Mouse (Mus musculus) brain, adult 2 months (tissue): ENCODE measurements around the gene Emid1.

ENCODE experiments used
- DNase-seq: peaks from one replicate; pipeline ENCODE4 v3.0.0; 2011; ENCODE audit warnings: low read depth, low spot score

The Emid1 gene

DNA sequence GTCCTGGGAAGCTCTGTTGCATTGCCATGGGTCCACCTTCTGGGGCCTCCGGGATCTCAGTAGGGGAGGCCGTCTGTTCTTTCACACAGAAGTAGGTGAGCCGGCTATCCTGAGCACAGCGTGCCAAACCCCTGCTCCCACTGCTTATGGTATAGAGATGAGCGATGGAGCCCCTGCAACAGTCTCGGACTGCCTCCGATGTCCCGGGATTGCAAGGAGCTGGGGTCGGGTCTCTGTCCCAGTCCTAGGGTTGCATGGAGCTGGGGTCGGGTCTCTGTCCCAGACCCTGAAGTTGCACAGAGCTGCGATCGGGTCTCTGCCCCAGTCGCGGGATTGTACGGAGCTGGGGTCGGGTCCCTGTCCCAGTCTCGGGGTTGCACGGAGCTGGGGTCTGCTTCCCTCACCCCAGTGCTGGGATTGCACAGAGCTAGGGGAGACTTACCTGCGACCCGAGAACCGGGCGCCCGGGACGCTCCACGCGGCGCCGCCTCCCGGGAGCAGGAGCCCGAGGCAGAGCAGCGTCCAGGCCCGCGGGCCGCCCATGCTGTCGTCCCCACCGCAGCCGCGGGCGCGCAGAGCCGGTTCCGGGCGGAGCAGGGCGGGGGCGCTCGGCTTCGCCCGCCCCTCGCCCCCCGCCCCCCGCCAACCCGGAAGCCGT lies at the start of gene Emid1:
Gene Emid1 (minus strand): TSS at position 578 of the 658 bp plus-strand sequence.
- no peak for DNase-seq

- peak; percentile 44 for DNase-seq
Measured at GRCm38 (mm10) chr11:5199879-5200278, 47.8 kb upstream of the Emid1 start.

GRCm38 (mm10) chr11:5197068-5197467 lies 45.0 kb upstream of the Emid1 start:
- no peak for DNase-seq

DNA sequence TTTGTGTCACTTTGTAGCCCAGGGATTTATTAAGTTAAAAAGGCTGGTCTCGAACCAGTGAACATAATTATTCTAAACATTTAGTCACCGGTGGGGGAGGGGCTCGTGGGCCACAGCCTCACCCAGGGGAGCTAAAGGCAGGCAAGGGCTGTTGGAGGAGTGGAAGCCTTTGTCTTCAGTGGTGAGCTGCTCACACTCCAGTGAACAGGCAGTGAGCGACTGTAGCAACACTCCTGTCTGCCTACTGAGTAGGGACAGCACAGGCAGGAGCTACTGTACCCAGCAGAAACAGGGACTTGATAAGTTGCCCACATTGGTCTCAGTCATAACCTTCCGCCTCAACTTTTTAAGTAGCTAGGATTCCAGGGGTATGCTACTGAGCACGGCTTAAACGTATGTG lies 44.5 kb upstream of the Emid1 start:
- no peak for DNase-seq

- DNase-seq: no peak
Measured at GRCm38 (mm10) chr11:5193576-5193881, 41.5 kb upstream of the Emid1 start.

- no peak for DNase-seq
Measured at GRCm38 (mm10) chr11:5192840-5193575, 41.0 kb upstream of the Emid1 start.

DNA sequence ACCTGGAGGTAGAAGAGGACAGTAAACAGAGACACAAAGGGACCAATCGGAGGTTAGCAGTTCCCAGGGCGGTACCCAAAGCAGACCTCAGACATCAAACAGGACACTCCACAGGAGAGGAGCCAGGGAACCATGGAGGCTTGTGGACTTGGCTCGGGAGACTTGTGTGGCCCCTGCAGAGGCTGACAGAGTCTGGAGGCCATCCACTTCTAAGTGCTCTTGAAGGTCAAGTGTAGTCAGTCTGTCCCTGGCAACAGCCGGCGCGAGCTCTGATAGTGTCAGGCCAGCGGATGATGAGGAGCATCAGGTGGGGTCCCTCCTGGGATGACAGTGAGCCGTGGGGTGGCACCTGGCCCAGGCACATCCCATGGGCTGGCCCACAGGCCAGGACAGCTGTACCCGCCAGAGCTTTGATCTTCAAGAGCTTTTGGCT lies 40.0 kb upstream of the Emid1 start:
- no peak for DNase-seq

DNA sequence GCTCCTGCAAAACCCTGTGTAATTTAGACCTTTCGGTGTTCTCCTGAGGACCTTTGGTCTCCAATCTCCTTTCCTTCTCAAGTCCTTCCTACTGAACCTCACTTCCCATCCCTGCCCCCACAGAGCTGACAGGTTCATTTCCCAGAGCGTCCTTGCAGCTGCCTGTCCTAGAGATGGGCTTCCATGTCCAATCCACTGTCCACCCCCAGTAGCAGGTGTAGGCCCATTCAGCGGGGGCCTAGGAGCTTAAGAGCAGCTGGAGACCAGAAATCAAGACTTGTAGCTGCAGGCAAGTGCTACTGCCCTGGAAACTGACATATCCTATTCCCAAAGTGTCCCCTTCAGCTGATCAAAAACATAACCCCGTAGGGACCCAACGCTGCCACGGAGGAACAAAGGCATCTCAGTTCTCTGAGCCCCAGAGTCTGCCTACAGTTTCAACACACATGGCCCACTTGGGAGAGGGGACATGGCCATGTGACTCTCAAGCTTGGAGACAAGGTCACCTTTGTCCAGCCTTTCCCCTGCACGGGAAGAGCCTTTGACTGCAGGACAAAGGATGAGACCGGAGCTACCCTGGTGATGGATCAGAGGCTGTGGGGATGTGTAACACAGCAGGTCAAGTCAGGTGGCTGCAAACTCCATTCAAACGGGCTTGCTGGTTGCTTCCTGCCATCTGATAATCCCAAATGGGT lies 37.3 kb upstream of the Emid1 start:
- peak; percentile 83 for DNase-seq

- no peak for DNase-seq
Measured at GRCm38 (mm10) chr11:5188170-5188569, 36.1 kb upstream of the Emid1 start.

- no peak for DNase-seq
Measured at GRCm38 (mm10) chr11:5184832-5185231, 32.8 kb upstream of the Emid1 start.

DNA sequence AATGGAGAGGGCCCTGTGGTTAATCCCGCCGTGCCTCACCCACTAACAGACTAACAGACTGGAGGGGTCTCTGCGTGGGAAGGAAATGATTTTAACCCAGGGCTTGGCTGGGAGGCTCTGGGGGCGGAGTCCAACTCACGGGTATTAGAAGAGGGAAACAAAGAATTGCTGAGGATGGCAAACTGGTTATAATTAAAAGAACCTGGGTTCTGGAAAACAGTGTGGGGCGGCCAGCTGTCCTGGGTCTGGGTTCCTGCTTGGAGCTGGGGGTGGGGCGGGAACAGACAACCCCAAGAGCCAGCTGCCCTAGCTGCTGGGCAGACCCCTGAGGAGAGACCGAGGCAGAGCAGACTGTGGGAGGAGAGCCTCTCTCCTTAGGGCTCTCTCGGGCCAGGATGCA lies 32.2 kb upstream of the Emid1 start:
- DNase-seq: no peak

DNA sequence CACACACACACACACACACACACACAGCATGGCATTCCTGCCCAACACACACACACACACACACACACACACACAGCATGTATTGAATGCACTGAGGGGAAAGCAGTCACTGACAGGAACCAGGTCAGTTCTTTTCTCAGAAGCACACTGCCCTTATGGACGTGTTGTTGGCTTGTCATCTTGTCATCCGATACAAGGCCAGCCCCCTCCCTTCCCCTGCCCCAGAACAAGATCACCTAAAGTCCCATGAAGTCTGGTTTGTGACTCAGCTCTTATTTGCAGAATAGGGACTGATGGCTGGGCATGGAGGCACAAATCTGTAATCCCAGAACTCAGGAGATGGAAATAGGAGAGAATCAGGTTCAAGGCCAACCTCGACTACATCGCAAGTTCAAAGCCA lies 30.8 kb upstream of the Emid1 start:
- DNase-seq: no peak

GRCm38 (mm10) chr11:5181850-5182404 lies 29.9 kb upstream of the Emid1 start:
- peak; percentile 84 for DNase-seq

DNA sequence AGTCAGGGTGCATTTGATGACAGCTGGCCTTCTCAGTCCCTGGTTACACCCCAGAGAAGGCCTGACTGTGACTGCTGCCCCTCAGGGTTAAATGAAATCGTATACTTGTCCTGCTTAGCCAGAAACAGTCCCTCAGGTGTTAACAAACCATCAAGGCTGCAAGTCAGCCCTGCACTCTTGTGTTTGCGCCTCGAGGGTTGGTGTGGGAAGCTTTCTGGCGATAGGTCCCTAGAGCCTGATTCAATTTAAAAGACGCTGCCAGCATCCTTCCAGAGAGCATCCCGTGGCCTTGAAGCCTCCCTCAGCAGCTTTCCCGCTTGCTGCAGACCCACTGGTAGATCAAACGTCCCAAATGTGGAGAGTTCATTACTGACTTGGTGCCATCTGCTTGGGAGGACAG lies 27.3 kb upstream of the Emid1 start:
- DNase-seq: no peak

DNA sequence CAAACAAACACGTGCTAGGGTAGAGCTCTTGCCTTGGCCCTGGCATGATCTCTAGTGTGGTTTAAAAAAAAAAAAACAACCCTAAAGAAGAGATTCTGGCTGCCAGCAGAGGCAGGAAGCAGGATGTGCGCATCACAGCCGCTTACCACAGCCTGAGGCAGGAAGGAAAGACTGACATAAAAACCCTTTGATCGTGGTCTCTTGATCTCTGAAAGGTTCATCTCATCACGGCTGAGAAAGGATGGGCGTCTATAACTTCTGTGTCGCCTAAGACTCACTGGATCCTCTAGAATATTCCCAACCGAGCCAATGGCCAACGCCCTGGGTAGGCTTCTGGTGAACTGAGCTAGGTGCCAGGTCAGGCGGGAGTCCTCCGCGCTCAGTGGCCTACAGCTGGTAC lies 25.1 kb upstream of the Emid1 start:
- DNase-seq: no peak

DNA sequence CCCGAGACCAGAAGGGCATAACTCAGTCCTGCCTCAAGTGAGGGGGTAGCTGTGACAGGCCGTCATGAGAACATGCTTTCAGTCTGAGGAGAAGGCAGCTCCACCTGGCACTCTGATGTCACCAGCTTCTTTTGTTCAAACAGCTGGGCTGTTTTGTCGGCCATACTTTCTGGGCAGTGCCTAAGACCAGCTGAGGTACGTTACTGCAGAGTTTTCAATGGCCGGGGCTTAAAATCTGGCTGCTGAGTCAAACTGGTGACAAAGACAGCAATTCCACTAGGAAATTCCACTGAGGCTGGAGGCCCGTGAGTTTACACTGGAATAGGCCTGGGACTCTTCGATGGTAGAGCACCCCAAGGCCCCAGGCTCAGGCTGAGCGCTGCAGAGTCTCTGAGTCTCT lies 24.6 kb upstream of the Emid1 start:
- DNase-seq: no peak

DNA sequence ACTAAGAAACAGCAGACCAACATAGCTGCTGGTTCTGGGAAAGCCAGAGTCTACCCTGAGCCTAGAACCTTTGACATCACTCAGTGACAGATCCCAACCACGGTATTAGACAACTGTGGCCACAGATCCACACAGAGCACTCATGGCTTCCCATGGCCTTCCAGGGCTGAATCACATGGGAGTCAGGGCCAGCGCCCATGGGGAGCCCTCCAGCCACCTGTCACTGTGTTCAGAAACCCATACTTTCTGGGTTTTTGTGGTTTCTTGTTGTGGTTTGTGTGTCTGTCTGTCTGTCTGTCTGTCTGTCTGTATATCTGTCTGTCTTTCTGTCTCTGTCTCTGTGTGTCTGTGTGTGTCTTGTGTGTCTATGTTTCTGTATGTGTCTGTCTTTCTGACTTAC lies 23.8 kb upstream of the Emid1 start:
- no peak for DNase-seq

DNA sequence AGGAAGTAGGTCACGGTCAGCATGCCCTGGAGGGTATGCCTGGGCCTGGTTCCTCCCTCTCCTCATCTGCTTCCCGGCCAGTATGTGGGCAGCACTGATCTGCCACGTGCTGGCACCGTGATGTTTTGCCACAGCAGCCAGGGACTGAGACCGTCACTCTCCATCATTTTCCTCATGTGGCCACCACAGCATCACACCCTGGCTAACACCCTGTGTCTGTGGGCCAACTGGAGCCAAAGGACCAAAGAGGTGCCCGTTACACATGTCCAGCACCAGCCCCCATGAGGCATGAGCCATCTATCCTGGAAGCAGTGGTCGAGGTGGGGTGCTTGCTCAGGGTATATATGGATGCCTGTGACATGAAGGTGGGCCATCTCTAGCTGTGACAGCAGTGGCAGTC lies 23.1 kb upstream of the Emid1 start:
- DNase-seq: no peak

- DNase-seq: peak; percentile 71
Measured at GRCm38 (mm10) chr11:5172861-5173260, 20.8 kb upstream of the Emid1 start.

DNA sequence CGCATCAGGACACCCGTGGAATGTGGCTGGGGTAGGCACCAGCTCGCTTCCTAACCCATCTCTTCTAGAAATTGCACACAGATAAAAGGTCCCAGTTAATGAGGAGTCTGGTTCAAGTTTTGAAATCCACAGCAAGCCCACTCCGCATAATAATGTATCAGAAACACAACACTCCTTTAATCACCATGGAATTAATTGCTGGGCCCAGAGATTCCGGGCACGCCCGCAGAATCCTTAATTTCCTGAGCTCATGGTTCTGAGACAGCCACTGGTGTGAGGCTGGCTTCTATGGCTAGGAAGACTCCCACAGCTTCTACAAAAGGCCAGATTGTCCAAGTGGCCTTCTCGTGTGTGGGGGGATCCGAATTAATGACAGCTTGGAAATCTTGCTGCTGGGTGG lies 15.3 kb upstream of the Emid1 start:
- DNase-seq: peak; percentile 33

DNA sequence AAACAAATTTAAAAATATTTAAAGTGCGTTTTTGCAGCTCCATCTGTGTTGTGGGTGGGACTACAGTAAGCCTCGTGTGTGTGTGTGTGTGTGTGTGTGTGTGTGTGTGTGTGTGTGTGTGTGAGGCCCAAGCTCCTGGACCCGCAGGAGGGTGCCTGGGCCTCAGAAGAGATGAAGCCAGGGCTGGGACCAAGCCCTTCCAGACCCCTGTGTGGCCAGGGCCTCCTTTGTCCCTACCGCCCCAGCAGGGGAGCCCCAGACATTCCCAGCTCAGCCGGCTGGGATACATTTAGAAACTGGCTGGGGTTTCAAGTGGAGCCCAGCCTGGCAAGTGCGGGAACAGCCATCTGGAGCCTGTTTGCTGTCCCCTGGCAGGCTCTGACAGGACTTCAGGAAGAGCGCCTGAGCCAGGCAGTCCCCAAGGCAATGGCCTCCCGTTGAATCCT lies 13.4 kb upstream of the Emid1 start:
- peak; percentile 96 for DNase-seq

- no peak for DNase-seq
Measured at GRCm38 (mm10) chr11:5164310-5164709, 12.3 kb upstream of the Emid1 start.

DNA sequence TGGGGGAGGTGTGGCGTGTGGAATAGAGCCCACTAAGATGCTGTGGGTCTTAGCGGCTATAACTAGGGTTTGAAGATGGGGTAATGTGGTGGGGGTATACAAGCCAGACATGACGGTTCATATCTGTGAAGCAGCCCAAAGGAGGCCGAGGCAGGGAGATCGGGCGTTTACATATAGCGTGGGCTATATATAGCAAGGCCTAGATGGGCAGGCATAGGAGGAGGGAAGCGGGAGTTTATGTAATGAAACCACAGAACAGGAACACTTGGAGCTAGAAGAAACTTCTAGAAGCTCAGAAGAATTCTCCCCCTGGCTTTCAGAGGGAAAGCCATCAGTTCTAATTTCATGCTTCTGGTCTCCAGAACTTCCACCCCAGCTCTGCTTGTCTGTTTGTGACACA lies 11.4 kb upstream of the Emid1 start:
- DNase-seq: no peak
